Mouse (Mus musculus) heart, embryonic 16.5 days (tissue): ENCODE measurements around the gene Clic4. TPM values are rescaled to one million over a fixed set of nuclear protein-coding genes. Genes with fewer than 3 reads are reported as not detected.
A peak's percentile ranks its signal among the peaks of the same experiment; 100 is the strongest.
"Not testable (repeated sequence)": the region's sequence is repeated elsewhere in the genome, so short reads cannot be mapped to it uniquely, and the experiment has no call there.

Experiments used
- ATAC-seq: fragments of 200-750 bp; cut with Nextera tagmentation; replicated peaks from 2 replicates; pipeline ENCODE4 v1.8.0; 2017; ENCODE audit warnings: moderate number of reproducible peaks; ENCODE audit not compliant: insufficient read depth, low FRiP score; ENCODE audit errors: extremely low read depth
- H3K27ac ChIP-seq: fragments of 300-500 bp; sonication (generic); 2 replicates; pipeline ENCODE4 v1.5.1; 2014; ENCODE audit warnings: mild to moderate bottlenecking, low read length, control low read depth, moderate library complexity
- H3K27me3 ChIP-seq: fragments of 300-500 bp; sonication (generic); 2 replicates; pipeline ENCODE4 v1.6.1; 2014; ENCODE audit warnings: low read length, mixed read lengths; ENCODE audit not compliant: control insufficient read depth, insufficient read depth
- H3K36me3 ChIP-seq: fragments of 300-500 bp; sonication (generic); 2 replicates; pipeline ENCODE4 v1.6.1; 2014; ENCODE audit not compliant: control insufficient read depth, insufficient read depth
- H3K4me1 ChIP-seq: fragments of 300-500 bp; sonication (generic); 2 replicates; pipeline ENCODE4 v1.6.1; 2014; ENCODE audit warnings: low read length, mixed read lengths; ENCODE audit not compliant: control insufficient read depth, insufficient read depth
- H3K4me2 ChIP-seq: fragments of 300-500 bp; sonication (generic); 2 replicates; pipeline ENCODE4 v1.6.1; 2014; ENCODE audit warnings: low read depth, mild to moderate bottlenecking, control low read depth, low read length
- H3K4me3 ChIP-seq: fragments of 300-500 bp; sonication (generic); 2 replicates; pipeline ENCODE4 v1.5.1; 2014; ENCODE audit warnings: mild to moderate bottlenecking, control low read depth, low read length
- H3K9ac ChIP-seq: fragments of 300-500 bp; sonication (generic); 2 replicates; pipeline ENCODE4 v1.6.1; 2014; ENCODE audit warnings: low read length, control low read depth
- H3K9me3 ChIP-seq: fragments of 300-500 bp; sonication (generic); replicated peaks from 2 replicates; pipeline ENCODE4 v1.6.1; 2016; ENCODE audit warnings: low read length; ENCODE audit not compliant: control insufficient read depth
- WGBS: fragments of 180-500 bp; shearing (Covaris S2); extraction: QIAGEN DNeasy Blood & Tissue Kit; methylation state at CpG from one replicate; pipeline ENCODE4 v1.1.7; 2014; 5-methylcytosine and 5-hydroxymethylcytosine counted together
- polyA plus RNA-seq: library from polyadenylated mRNA; unstranded; fragments of >200 nt; fragmentation: Nextera tagmentation; extraction: Ambion mirVana; gene quantifications from 2 replicates; pipeline ENCODE4 v1.2.1, GENCODE M21; 2015

Gene Clic4
- polyA plus RNA-seq, 1 experiment from 2014 or later: 289 TPM

- H3K4me3 ChIP-seq: no peak overlapping the region
- H3K27me3 ChIP-seq: no peaks in the 10 kb centered on the region
- no peak for ATAC-seq
- 77% methylated on average over 12 of the region's 12 CpGs for WGBS
- no peaks in the 10 kb centered on the region for H3K36me3 ChIP-seq
- H3K9ac ChIP-seq: no peak overlapping the region
- no peak overlapping the region for H3K4me2 ChIP-seq
- H3K4me1 ChIP-seq: no peaks in the 10 kb centered on the region
- no peaks in the 10 kb centered on the region for H3K9me3 ChIP-seq
- H3K27ac ChIP-seq: no peak overlapping the region
These were observed 83.1 kb downstream of the Clic4 start for GRCm38 (mm10) chr4:135189452-135190008.

- not testable (repeated sequence) for H3K27me3 ChIP-seq, H3K4me1 ChIP-seq, H3K9me3 ChIP-seq, H3K36me3 ChIP-seq, H3K4me3 ChIP-seq, H3K4me2 ChIP-seq, ATAC-seq, H3K27ac ChIP-seq, H3K9ac ChIP-seq
- WGBS: 98% methylated on average over 6 of the region's 13 CpGs
These were observed 88.3 kb downstream of the Clic4 start for GRCm38 (mm10) chr4:135184277-135184676.

- WGBS: 89% methylated on average over 4 of the region's 4 CpGs
- Histone ChIP-seq H3K4me3 (no peak overlapping the region), H3K36me3 (no peaks in the 10 kb centered on the region), H3K9me3 (no peaks in the 10 kb centered on the region), H3K4me1 (no peaks in the 10 kb centered on the region; the same call in 1 of the 2 replicates), H3K4me2 (no peak overlapping the region), H3K27me3 (peaks cover 2% of the 10 kb centered on the region), H3K9ac (no peak overlapping the region), H3K27ac (no peak overlapping the region)
- ATAC-seq: no peak
These were observed 90.8 kb downstream of the Clic4 start for GRCm38 (mm10) chr4:135181819-135182218.

GRCm38 (mm10) chr4:135179077-135179481 lies 93.5 kb downstream of the Clic4 start:
- Histone ChIP-seq H3K9ac (no peak overlapping the region), H3K4me3 (no peak overlapping the region), H3K4me1 (no peaks in the 10 kb centered on the region; the same call in 1 of the 2 replicates), H3K4me2 (no peak overlapping the region), H3K27me3 (peaks cover 5% of the 10 kb centered on the region), H3K36me3 (no peaks in the 10 kb centered on the region), H3K27ac (no peak overlapping the region), H3K9me3 (no peaks in the 10 kb centered on the region)
- ATAC-seq: no peak
- 33% methylated on average over 5 of the region's 5 CpGs for WGBS

GRCm38 (mm10) chr4:135177568-135177967 lies 95.0 kb downstream of the Clic4 start:
- Histone ChIP-seq H3K4me1 (no peaks in the 10 kb centered on the region; the same call in 1 of the 2 replicates), H3K9ac (no peak overlapping the region), H3K36me3 (no peaks in the 10 kb centered on the region), H3K27ac (no peak overlapping the region), H3K4me2 (no peak overlapping the region), H3K9me3 (no peaks in the 10 kb centered on the region), H3K27me3 (peaks cover 11% of the 10 kb centered on the region), H3K4me3 (no peak overlapping the region)
- ATAC-seq: no peak

- Histone ChIP-seq H3K27ac (no peak overlapping the region), H3K4me1 (no peaks in the 10 kb centered on the region; the same call in 1 of the 2 replicates), H3K9ac (peak overlapping the region; percentile 50), H3K27me3 (peaks cover 18% of the 10 kb centered on the region), H3K9me3 (no peaks in the 10 kb centered on the region), H3K36me3 (no peaks in the 10 kb centered on the region), H3K4me3 (peak overlapping the region; percentile 38), H3K4me2 (peak overlapping the region; percentile 62)
- ATAC-seq: no peak; the same call in 1 of the 2 replicates
- 19% methylated on average over 38 of the region's 38 CpGs for WGBS
These were observed 97.1 kb downstream of the Clic4 start for GRCm38 (mm10) chr4:135175406-135176120.

GRCm38 (mm10) chr4:135171304-135171875 lies 101.2 kb downstream of the Clic4 start:
- Histone ChIP-seq H3K4me3 (no peak overlapping the region), H3K9ac (no peak overlapping the region), H3K4me1 (peaks cover 8% of the 10 kb centered on the region), H3K4me2 (no peak overlapping the region), H3K27me3 (peaks cover 38% of the 10 kb centered on the region), H3K27ac (no peak overlapping the region), H3K9me3 (no peaks in the 10 kb centered on the region), H3K36me3 (no peaks in the 10 kb centered on the region)
- ATAC-seq: no peak
- 69% methylated on average over 12 of the region's 12 CpGs for WGBS

GRCm38 (mm10) chr4:135169501-135169900 lies 103.1 kb downstream of the Clic4 start:
- Histone ChIP-seq H3K4me2 (no peak overlapping the region), H3K9me3 (no peaks in the 10 kb centered on the region), H3K27ac (no peak overlapping the region), H3K4me1 (peaks cover 11% of the 10 kb centered on the region), H3K36me3 (no peaks in the 10 kb centered on the region), H3K4me3 (no peak overlapping the region), H3K9ac (no peak overlapping the region), H3K27me3 (peaks cover 42% of the 10 kb centered on the region)
- no peak for ATAC-seq
- 44% methylated on average over 4 of the region's 4 CpGs for WGBS

- Histone ChIP-seq H3K4me2 (no peak overlapping the region), H3K36me3 (no peaks in the 10 kb centered on the region), H3K9ac (no peak overlapping the region), H3K27me3 (peaks cover 42% of the 10 kb centered on the region), H3K4me3 (no peak overlapping the region), H3K9me3 (no peaks in the 10 kb centered on the region), H3K27ac (no peak overlapping the region), H3K4me1 (peaks cover 11% of the 10 kb centered on the region)
- 75% methylated on average over 10 of the region's 10 CpGs for WGBS
- no peak for ATAC-seq
These were observed 103.5 kb downstream of the Clic4 start for GRCm38 (mm10) chr4:135169096-135169495.
